Mouse (Mus musculus) neutrophil, adult 5-6 weeks (primary cell): ENCODE results near the gene Uqcrq. TPM values are rescaled to one million over a fixed set of nuclear protein-coding genes. Genes with fewer than 3 reads are reported as not detected.

Experiments
- ATAC-seq: fragments of 151-379, 151-347 bp; 2 replicates; pipeline ENCODE4 v1.8.0; 2017; ENCODE audit warnings: mild to moderate bottlenecking, moderate TSS enrichment; ENCODE audit not compliant: insufficient number of reproducible peaks, poor library complexity, low FRiP score, severe bottlenecking; ENCODE audit errors: extremely low read depth
- total RNA-seq: library from RNA; stranded (forward); fragments of 200-1000 nt; gene quantifications from 2 replicates; pipeline ENCODE4 v1.2.3, GENCODE M21; 2017

Gene Uqcrq
- total RNA-seq, 1 experiment from 2014 or later: 16.3 TPM

GRCm38 (mm10) chr11:53456474-53457371 is 26.1 kb upstream of the Uqcrq start, which contains the start of the genes Gm10447 and Shroom1:
Gm10447 (minus strand) TSS chr11:53457110.
Shroom1 (plus strand) TSS chr11:53457205.
- ATAC-seq: no peak

DNA sequence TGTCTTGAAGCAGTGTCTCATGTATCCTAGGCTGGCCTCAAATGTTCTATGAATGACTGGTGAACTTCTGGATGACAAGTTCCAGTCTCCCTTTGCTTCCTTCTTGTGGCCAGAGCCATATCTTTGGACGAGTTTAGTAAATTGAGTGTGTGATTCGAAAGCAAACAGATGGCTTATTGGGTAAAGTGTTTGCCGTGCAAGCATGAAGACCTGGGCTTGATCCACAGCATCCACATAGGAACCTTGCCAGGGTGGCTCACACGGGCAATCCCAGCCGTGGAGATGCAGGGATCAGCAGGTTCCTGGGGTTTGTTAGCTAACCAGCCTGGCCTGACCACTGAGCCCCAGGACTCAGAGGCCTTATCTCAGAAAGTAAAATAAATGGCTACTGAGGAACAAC is 22.4 kb upstream of the Uqcrq start:
- ATAC-seq: no peak

DNA sequence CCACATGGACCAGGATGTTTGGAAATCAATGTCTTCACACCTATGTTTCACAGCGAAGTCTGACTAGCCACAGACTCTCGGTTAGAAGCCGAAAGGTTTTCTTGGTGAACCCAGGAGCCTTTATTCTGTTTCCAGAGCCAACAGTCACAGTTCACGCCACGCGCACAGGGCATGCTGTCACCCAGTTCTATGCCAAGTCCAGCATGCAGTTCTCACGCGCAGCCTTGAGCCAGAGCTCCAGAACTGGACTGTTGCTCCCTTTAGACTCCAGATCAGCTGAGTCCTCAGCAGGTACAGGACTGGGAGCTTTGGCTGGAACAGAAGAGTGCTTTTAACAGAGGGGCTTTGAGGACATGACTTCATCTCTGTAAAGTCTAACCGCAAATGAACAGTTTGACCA is 21.8 kb upstream of the Uqcrq start:
- no peak for ATAC-seq

GRCm38 (mm10) chr11:53451361-53451760 is 20.7 kb upstream of the Uqcrq start:
- no peak for ATAC-seq

GRCm38 (mm10) chr11:53450070-53450705 is 19.6 kb upstream of the Uqcrq start:
- no peak for ATAC-seq

DNA sequence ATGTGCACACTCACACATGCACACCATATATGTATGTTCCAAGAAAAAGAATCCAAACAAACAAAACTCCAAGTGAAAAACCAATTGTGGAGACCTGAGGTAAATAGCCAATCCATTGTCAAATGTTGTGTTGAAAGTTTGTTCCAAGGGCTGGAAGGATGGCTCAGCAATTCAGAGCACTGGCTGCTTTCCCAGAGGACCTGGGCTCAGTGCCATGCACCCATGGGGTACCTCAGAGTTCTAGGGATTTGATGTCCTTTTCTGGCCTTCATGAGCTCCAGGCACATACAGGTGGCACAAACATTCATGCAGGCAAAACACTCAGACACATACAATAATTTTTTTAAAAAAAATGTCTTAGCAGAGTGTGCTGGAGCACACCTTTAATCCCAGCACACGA is 17.9 kb upstream of the Uqcrq start:
- ATAC-seq: no peak

DNA sequence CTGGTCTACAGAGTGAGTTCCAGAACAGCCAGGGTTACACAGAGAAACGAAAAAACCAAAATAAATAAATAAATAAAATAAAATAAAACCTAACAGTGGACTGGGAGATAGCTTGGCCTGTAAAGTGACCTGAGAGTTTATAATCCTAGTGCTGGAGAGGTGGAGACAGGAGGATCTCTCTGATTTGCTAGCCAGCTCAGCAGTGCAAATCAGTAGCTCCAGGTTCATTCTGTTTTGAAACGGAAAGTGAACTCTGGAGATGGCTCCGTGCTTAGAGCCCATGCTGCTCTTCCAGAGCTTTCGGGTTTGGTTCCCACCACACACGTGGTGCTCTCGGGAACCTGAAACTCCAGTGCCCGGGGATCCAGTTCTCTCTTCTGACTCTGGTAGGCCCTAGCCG is 17.4 kb upstream of the Uqcrq start:
- no peak for ATAC-seq

DNA sequence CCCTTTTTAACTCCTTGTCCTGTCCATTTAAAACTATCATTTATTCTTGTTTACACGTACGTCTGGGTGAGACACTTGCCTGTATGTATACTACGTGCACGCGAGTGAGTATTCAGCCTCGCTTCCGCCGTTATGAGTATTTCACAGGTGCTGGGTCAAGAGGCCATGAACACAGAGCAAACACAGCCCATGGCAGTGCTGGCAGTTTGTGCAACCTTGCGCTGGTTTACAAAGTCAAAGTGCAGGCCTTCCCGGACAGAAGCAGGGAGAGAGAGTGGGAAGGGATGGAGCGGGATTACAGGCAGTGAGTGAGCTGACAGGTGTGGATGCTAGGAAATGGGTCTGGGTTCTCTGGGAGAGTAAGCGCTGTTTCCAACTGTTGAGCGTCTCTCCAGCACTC is 15.6 kb upstream of the Uqcrq start:
- no peak for ATAC-seq

- no peak for ATAC-seq
Measured at GRCm38 (mm10) chr11:53445562-53445961, 14.9 kb upstream of the Uqcrq start.

- ATAC-seq: no peak
Measured at GRCm38 (mm10) chr11:53443861-53444260, 13.2 kb upstream of the Uqcrq start.

GRCm38 (mm10) chr11:53441921-53442320 is 11.3 kb upstream of the Uqcrq start:
- no peak for ATAC-seq

- ATAC-seq: no peak
Measured at GRCm38 (mm10) chr11:53436338-53436737, 5.7 kb upstream of the Uqcrq start.

DNA sequence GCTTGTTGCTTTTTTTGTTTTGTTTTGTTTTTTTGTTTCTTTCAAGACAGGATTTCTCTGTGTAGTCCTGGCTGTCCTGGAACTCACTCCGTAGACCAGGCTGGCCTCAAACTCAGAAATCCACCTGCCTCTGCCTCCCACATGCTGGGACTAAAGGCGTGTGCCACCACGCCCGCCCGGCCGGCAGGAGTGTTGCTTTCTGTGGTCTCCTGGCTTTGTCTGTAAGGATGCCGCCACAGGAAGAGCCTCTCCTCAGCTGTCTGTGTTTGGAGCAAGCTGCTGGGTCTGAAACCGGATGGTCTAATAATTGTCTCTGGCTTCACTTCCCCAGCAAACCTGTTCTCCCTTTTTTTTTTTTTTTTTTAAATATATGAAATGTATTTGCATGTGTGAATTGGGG is 4.9 kb upstream of the Uqcrq start:
- ATAC-seq: no peak

- ATAC-seq: no peak
Measured at GRCm38 (mm10) chr11:53433057-53433456, 2.4 kb upstream of the Uqcrq start.

GRCm38 (mm10) chr11:53431347-53432056 is 871 bp upstream of the Uqcrq start:
- no peak for ATAC-seq

DNA sequence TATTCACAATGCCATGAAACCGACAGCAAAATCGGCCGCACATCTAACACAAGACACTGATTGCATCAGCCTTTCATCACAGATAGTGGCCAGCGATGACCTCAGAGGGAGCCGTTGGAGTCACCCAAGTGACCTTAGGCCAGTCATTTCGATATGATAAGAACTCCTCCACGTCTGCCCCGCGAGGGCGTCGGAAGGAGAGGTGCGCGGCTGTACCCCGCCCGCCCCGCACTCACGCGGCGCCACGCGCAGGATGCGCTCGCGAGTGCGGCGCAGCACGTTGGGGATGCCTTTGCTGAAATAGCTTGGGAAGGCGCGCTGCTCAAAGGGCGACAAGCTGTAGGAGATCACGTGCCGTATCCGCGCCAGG is 346 bp downstream of the Uqcrq start:
- ATAC-seq: 0 out of 2 replicates have a peak, but pooled peaks have one; percentile 0

GRCm38 (mm10) chr11:53429182-53429581 is 1.4 kb downstream of the Uqcrq start:
- no peak for ATAC-seq

- no peak for ATAC-seq
Measured at GRCm38 (mm10) chr11:53428716-53429057, 1.9 kb downstream of the Uqcrq start.

- ATAC-seq: no peak
Measured at GRCm38 (mm10) chr11:53427993-53428715, 2.5 kb downstream of the Uqcrq start.
